Mouse (Mus musculus): ENCODE results near the gene C2cd2.

DNA sequence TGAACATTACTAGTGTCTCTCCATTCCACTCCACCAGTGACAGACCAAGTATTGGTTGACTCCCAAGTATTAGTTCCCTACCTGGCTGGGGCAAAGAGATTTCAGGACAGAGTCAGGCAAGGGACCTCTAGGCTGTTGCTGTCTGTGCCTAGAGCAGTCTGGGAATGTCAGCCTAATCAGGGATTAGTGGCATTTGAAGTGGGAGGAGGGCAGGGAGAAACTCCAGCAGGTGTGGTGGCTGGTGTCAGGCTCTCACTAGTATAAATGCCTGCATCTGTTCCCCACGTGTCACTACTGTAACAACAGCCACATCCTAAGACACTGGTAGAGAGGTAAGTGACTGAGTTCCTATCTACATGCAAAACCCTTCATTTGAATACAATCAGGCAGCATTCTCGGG lies 42.6 kb downstream of the C2cd2 start:
- no peak for TF ChIP-seq CTCF (IDR thresholded peaks at IDR 0.05; ENCODE audit: low read depth, low read length)
- TF ChIP-seq POLR2AphosphoS5 (IDR thresholded peaks at IDR 0.05; ENCODE audit: insufficient replicate concordance, low read depth, low read length) = no peak
- no peak for TF ChIP-seq GATA2 (IDR thresholded peaks at IDR 0.05; ENCODE audit: borderline replicate concordance, low read depth, low read length)
- TF ChIP-seq GATA1 (IDR thresholded peaks at IDR 0.05; ENCODE audit: borderline replicate concordance, low read length) = no peak
